Mouse (Mus musculus): ENCODE data around the gene Pgrmc1. TPM values are rescaled to one million over a fixed set of nuclear protein-coding genes. Genes with fewer than 3 reads are reported as not detected.
A peak's percentile ranks its signal among the peaks of the same experiment; 100 is the strongest.

The Pgrmc1 gene
- polyA plus RNA-seq, 1 experiment = 25.6 TPM

GRCm38 (mm10) chrX:36560170-36560569 is 37.8 kb upstream of the Pgrmc1 start:
- no peak for DNase-seq (ENCODE audit: low read depth in 1 of 2, low spot score in 2 of 2)
- Histone ChIP-seq H3K4me1 (ENCODE audit: control insufficient read depth, insufficient read depth, insufficient read length) (no peaks in the 10 kb centered on the region), H3K27me3 (ENCODE audit: control insufficient read depth, insufficient read depth, low read length) (no peaks in the 10 kb centered on the region), H3K36me3 (ENCODE audit: control insufficient read depth, insufficient read depth, low read length) (no peaks in the 10 kb centered on the region), H3K4me3 (ENCODE audit: extremely low read depth, insufficient read depth, insufficient read length) (no peak overlapping the region), H3K27ac (ENCODE audit: insufficient read depth, low read length) (no peak overlapping the region)
- TF ChIP-seq CTCF (IDR thresholded peaks at IDR 0.05; ENCODE audit: extremely low read depth, insufficient read depth, insufficient read length, insufficient replicate concordance) = no peak
- TF ChIP-seq POLR2A (IDR thresholded peaks at IDR 0.05; ENCODE audit: low read depth, low read length) = no peak
- WGBS = 63% methylated on average over 4 of the region's 4 CpGs

GRCm38 (mm10) chrX:36561650-36562049 is 36.4 kb upstream of the Pgrmc1 start:
- no peaks in the 10 kb centered on the region for H3K36me3 ChIP-seq (ENCODE audit: control insufficient read depth, insufficient read depth, low read length)
- peak; percentile 40; the same call in 1 of the 2 replicates for TF ChIP-seq CTCF (IDR thresholded peaks at IDR 0.05; ENCODE audit: extremely low read depth, insufficient read depth, insufficient read length, insufficient replicate concordance)
- no peak for TF ChIP-seq POLR2A (IDR thresholded peaks at IDR 0.05; ENCODE audit: low read depth, low read length)
- 15% methylated on average over 7 of the region's 7 CpGs for WGBS
- no peaks in the 10 kb centered on the region for H3K4me1 ChIP-seq (ENCODE audit: control insufficient read depth, insufficient read depth, insufficient read length)
- no peaks in the 10 kb centered on the region for H3K27me3 ChIP-seq (ENCODE audit: control insufficient read depth, insufficient read depth, low read length)
- DNase-seq (ENCODE audit: low read depth in 1 of 2, low spot score in 2 of 2) = peak; percentile 15 to 43
- H3K4me3 ChIP-seq (ENCODE audit: extremely low read depth, insufficient read depth, insufficient read length) = no peak overlapping the region
- H3K27ac ChIP-seq (ENCODE audit: insufficient read depth, low read length) = no peak overlapping the region

GRCm38 (mm10) chrX:36562079-36562478 is 35.9 kb upstream of the Pgrmc1 start:
- no peaks in the 10 kb centered on the region for H3K36me3 ChIP-seq (ENCODE audit: control insufficient read depth, insufficient read depth, low read length)
- TF ChIP-seq CTCF (IDR thresholded peaks at IDR 0.05; ENCODE audit: extremely low read depth, insufficient read depth, insufficient read length, insufficient replicate concordance) (no peak), POLR2A (IDR thresholded peaks at IDR 0.05; ENCODE audit: low read depth, low read length) (no peak)
- H3K27ac ChIP-seq (ENCODE audit: insufficient read depth, low read length) = no peak overlapping the region
- WGBS = 26% methylated on average over 3 of the region's 3 CpGs
- no peaks in the 10 kb centered on the region for H3K27me3 ChIP-seq (ENCODE audit: control insufficient read depth, insufficient read depth, low read length)
- no peaks in the 10 kb centered on the region for H3K4me1 ChIP-seq (ENCODE audit: control insufficient read depth, insufficient read depth, insufficient read length)
- H3K4me3 ChIP-seq (ENCODE audit: extremely low read depth, insufficient read depth, insufficient read length) = no peak overlapping the region
- no peak for DNase-seq (ENCODE audit: low read depth in 1 of 2, low spot score in 2 of 2)

GRCm38 (mm10) chrX:36586629-36587303 is 11.2 kb upstream of the Pgrmc1 start:
- WGBS = 69% methylated on average over 1 of the region's 1 CpGs
- no peak overlapping the region for H3K4me3 ChIP-seq (ENCODE audit: extremely low read depth, insufficient read depth, insufficient read length)

GRCm38 (mm10) chrX:36587304-36588209 is 10.4 kb upstream of the Pgrmc1 start:
- Histone ChIP-seq H3K4me3 (ENCODE audit: extremely low read depth, insufficient read depth, insufficient read length) (no peak overlapping the region), H3K4me1 (ENCODE audit: control insufficient read depth, insufficient read depth, insufficient read length) (no peaks in the 10 kb centered on the region), H3K27me3 (ENCODE audit: control insufficient read depth, insufficient read depth, low read length) (no peaks in the 10 kb centered on the region), H3K27ac (ENCODE audit: insufficient read depth, low read length) (no peak overlapping the region), H3K36me3 (ENCODE audit: control insufficient read depth, insufficient read depth, low read length) (no peaks in the 10 kb centered on the region)
- no peak for DNase-seq (ENCODE audit: low read depth in 1 of 2, low spot score in 2 of 2)
- TF ChIP-seq POLR2A (IDR thresholded peaks at IDR 0.05; ENCODE audit: low read depth, low read length) (no peak), CTCF (IDR thresholded peaks at IDR 0.05; ENCODE audit: extremely low read depth, insufficient read depth, insufficient read length, insufficient replicate concordance) (no peak)
- WGBS = 71% methylated on average over 8 of the region's 8 CpGs

More at GRCm38 (mm10) chrX:36586629-36587303, 11.2 kb upstream of the Pgrmc1 start:
- Histone ChIP-seq H3K27ac (ENCODE audit: insufficient read depth, low read length) (no peak overlapping the region), H3K36me3 (ENCODE audit: control insufficient read depth, insufficient read depth, low read length) (no peaks in the 10 kb centered on the region), H3K27me3 (ENCODE audit: control insufficient read depth, insufficient read depth, low read length) (no peaks in the 10 kb centered on the region), H3K4me1 (ENCODE audit: control insufficient read depth, insufficient read depth, insufficient read length) (no peaks in the 10 kb centered on the region)
- TF ChIP-seq CTCF (IDR thresholded peaks at IDR 0.05; ENCODE audit: extremely low read depth, insufficient read depth, insufficient read length, insufficient replicate concordance) (no peak), POLR2A (IDR thresholded peaks at IDR 0.05; ENCODE audit: low read depth, low read length) (no peak)
- DNase-seq (ENCODE audit: low read depth in 1 of 2, low spot score in 2 of 2) = no peak

GRCm38 (mm10) chrX:36590266-36590665 is 7.7 kb upstream of the Pgrmc1 start:
- no peak overlapping the region for H3K27ac ChIP-seq (ENCODE audit: insufficient read depth, low read length)
- no peaks in the 10 kb centered on the region for H3K36me3 ChIP-seq (ENCODE audit: control insufficient read depth, insufficient read depth, low read length)
- no peaks in the 10 kb centered on the region for H3K27me3 ChIP-seq (ENCODE audit: control insufficient read depth, insufficient read depth, low read length)
- no peak for DNase-seq (ENCODE audit: low read depth in 1 of 2, low spot score in 2 of 2)
- H3K4me1 ChIP-seq (ENCODE audit: control insufficient read depth, insufficient read depth, insufficient read length) = no peaks in the 10 kb centered on the region
- 86% methylated on average over 7 of the region's 7 CpGs for WGBS
- TF ChIP-seq POLR2A (IDR thresholded peaks at IDR 0.05; ENCODE audit: low read depth, low read length) = no peak
- TF ChIP-seq CTCF (IDR thresholded peaks at IDR 0.05; ENCODE audit: extremely low read depth, insufficient read depth, insufficient read length, insufficient replicate concordance) = no peak
- H3K4me3 ChIP-seq (ENCODE audit: extremely low read depth, insufficient read depth, insufficient read length) = no peak overlapping the region
